Mouse (Mus musculus): Measurements from ENCODE around the gene Odf4. TPM values are rescaled to one million over a fixed set of nuclear protein-coding genes. Genes with fewer than 3 reads are reported as not detected.
A peak's percentile ranks its signal among the peaks of the same experiment; 100 is the strongest.
"Not testable (repeated sequence)": the region's sequence is repeated elsewhere in the genome, so short reads cannot be mapped to it uniquely, and the experiment has no call there.

The Odf4 gene
- polyA plus RNA-seq (2014; fragmentation: Nextera tagmentation; extraction: Ambion mirVana), result not detected in 2 replicates

DNA sequence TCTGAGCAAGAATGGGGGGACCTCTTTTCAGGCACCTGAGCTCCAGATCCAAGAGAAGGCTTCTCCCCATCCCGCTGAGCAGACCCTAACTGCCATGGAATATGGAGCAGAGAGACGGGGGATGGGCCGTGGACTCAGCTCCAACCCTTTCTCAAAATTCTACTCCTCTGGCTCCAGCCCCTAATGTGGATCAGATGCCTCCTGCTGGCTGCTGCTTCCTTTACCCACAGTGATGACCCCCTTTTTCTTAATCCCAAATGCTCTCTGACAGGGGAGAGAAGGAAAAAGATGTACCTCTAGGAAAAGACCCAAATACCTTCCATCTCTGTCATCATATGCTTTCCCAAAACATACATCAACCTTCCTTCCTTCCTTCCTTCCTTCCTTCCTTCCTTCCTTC, at the start of gene Odf4:
Gene Odf4, minus strand, starts transcription at position 101 of the 400 bp plus-strand sequence.
- H3K4me2 ChIP-seq, result no peak within 1 kb of the TSS
- 78% methylated on average over 3 of the region's 3 CpGs for WGBS
- no peak within 1 kb of the TSS for H3K9ac ChIP-seq

DNA sequence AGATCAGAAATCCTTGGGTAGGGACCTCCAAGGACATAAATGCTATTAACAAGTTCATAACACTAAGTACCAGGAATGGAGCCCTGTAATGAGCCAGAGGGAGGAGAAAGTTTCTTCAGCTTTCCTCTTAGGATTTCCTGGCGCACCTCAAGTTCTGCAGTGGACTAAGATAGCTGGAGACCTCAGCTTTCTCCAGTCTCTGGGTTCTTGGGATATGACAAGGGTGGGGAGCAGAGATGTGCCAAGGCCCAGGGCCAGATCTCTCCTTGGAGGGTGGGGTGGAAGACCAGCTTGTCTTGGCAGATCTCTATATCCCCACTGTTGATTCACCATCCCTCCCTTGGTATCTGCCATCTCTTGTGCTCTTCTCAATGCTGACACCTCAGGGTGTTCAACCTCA, 48.7 kb upstream of the Odf4 start:
- H3K27me3 ChIP-seq (ENCODE audit: insufficient read depth, low read length), result no peaks in the 10 kb centered on the region

More for the DNA sequence above, at the start of gene Odf4:
- no peaks in the 10 kb centered on the region for H3K36me3 ChIP-seq (ENCODE audit: insufficient read depth)
- TF ChIP-seq CTCF (IDR thresholded peaks at IDR 0.05; ENCODE audit: low read depth), result no peak
- no peak for DNase-seq
- ATAC-seq (ENCODE audit: insufficient read depth), result no peak
- no peaks in the 10 kb centered on the region for H3K27me3 ChIP-seq (ENCODE audit: insufficient read depth, low read length)
- no peaks in the 10 kb centered on the region for H3K9me3 ChIP-seq (ENCODE audit: low read depth, low read length)
- no peak within 1 kb of the TSS for H3K27ac ChIP-seq (ENCODE audit: low read depth)
- H3K4me1 ChIP-seq (ENCODE audit: insufficient read depth), result no peaks in the 10 kb centered on the region
- no peak within 1 kb of the TSS for H3K4me3 ChIP-seq (ENCODE audit: low read depth, low read length)

DNA sequence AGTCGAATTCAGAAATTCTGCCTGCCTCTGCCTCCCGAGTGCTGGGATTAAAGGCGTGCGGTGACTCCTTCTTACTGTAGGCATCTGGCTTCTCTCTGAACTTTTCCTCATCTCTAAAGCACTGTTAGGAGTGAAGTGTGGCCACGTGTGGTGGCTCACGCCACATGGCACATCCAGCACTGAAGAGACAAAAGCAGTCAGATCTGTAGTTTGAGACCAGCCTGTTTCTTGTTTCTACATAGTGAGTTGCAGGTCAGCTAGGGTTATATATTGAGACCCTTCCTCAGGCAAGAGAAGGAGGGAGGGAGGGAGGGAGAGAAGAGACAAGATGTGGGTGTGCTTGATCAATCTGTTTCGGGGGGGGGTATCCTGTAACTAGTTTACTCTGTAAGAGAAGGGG, 48.2 kb upstream of the Odf4 start, which contains the start of gene Rangrf:
Gene Rangrf, minus strand, starts transcription at position 101 of the 400 bp plus-strand sequence.
- Histone ChIP-seq H3K4me2 (peak within 1 kb of the TSS; percentile 73), H3K27ac (ENCODE audit: low read depth) (no peak within 1 kb of the TSS), H3K4me1 (ENCODE audit: insufficient read depth) (no peaks in the 10 kb centered on the region; the same call in 1 of the 2 replicates), H3K36me3 (ENCODE audit: insufficient read depth) (no peaks in the 10 kb centered on the region), H3K27me3 (ENCODE audit: insufficient read depth, low read length) (no peaks in the 10 kb centered on the region), H3K9me3 (ENCODE audit: low read depth, low read length) (no peaks in the 10 kb centered on the region), H3K9ac (peak within 1 kb of the TSS; percentile 21), H3K4me3 (ENCODE audit: low read depth, low read length) (peak within 1 kb of the TSS; percentile 44)
- WGBS, result 73% methylated on average over 7 of the region's 7 CpGs
- DNase-seq (no peak), ATAC-seq (ENCODE audit: insufficient read depth) (no peak)
- TF ChIP-seq CTCF (IDR thresholded peaks at IDR 0.05; ENCODE audit: low read depth), result no peak

More for the DNA sequence above, 48.7 kb upstream of the Odf4 start:
- ATAC-seq (ENCODE audit: insufficient read depth) (no peak), DNase-seq (no peak)
- Histone ChIP-seq H3K27ac (ENCODE audit: low read depth) (no peak overlapping the region), H3K4me1 (ENCODE audit: insufficient read depth) (no peaks in the 10 kb centered on the region; the same call in 1 of the 2 replicates), H3K9ac (no peak overlapping the region), H3K36me3 (ENCODE audit: insufficient read depth) (no peaks in the 10 kb centered on the region), H3K4me3 (ENCODE audit: low read depth, low read length) (no peak overlapping the region), H3K4me2 (no peak overlapping the region), H3K9me3 (ENCODE audit: low read depth, low read length) (no peaks in the 10 kb centered on the region)
- WGBS, result 93% methylated on average over 1 of the region's 1 CpGs
- no peak for TF ChIP-seq CTCF (IDR thresholded peaks at IDR 0.05; ENCODE audit: low read depth)

DNA sequence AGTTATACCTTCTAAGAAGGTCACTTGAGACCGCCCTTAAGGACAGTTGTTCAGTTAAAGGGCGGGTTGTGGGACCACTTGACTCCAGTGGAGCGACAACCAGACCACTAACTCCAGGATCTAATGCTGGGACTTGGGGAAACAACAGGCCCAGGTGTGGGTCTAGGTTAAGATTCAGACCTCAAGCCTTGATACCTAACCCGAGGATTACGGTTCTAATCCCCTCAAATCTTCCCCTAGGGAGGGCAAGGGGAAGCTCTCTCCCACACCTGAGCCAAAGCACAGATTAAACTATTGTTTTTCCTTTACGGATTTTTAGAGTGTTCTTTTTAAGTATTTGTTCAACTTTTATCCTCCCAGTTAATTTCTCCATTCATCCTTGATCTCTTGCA, 47.2 kb upstream of the Odf4 start:
- H3K27ac ChIP-seq (ENCODE audit: low read depth), result no peak overlapping the region
- TF ChIP-seq CTCF (IDR thresholded peaks at IDR 0.05; ENCODE audit: low read depth), result no peak
- no peak for DNase-seq
- 26% methylated on average over 6 of the region's 6 CpGs for WGBS
- ATAC-seq (ENCODE audit: insufficient read depth), result peak; percentile 18; the same call in 1 of the 2 replicates
- peak overlapping the region; percentile 73 for H3K4me2 ChIP-seq
- H3K27me3 ChIP-seq (ENCODE audit: insufficient read depth, low read length), result no peaks in the 10 kb centered on the region
- H3K4me3 ChIP-seq (ENCODE audit: low read depth, low read length), result peak overlapping the region; percentile 44
- no peaks in the 10 kb centered on the region for H3K9me3 ChIP-seq (ENCODE audit: low read depth, low read length)
- H3K4me1 ChIP-seq (ENCODE audit: insufficient read depth), result no peaks in the 10 kb centered on the region; the same call in 1 of the 2 replicates
- no peaks in the 10 kb centered on the region for H3K36me3 ChIP-seq (ENCODE audit: insufficient read depth)
- peak overlapping the region; percentile 21; the same call in 1 of the 2 replicates for H3K9ac ChIP-seq

DNA sequence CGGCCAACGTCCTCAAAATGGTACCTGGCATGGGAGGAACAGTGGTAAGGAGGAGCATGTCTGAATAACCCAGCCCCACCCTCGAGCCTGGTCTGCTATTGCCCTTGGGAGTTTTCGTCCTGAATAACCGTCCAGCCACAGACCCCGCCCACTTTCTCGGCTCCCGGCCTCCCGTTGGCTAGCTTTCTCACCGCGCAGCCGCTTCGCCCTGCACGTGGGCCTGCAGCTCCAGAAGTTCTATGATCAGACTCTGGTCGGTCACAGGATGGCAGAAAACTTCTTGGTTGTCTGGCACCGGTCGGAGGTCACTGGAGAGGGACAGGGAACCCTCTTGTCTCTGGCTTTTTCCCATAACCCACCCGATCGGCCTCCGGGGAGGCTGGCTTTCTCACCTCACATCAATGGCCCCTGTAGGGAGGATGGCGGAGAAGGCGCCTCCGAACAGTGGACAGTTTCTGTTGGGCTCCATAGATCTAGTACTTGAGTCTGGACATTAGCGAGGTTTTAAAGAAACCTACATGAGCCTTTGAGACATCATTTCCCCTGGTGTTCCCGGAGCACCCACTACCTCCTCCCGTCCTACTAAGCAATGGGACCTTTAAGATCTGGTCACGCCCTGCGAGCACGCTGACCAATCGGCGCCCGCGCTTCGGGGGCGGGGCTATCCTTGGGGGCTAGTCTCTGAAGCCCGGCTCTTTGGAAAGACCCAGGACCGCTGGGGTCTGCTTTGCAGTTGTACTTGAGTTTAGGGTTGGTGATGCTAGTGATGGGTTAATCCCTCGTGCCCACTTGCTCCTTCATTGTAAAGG, 46.6 kb upstream of the Odf4 start:
- H3K27ac ChIP-seq (ENCODE audit: low read depth); H3K36me3 ChIP-seq (ENCODE audit: insufficient read depth); H3K27me3 ChIP-seq (ENCODE audit: insufficient read depth, low read length); H3K4me1 ChIP-seq (ENCODE audit: insufficient read depth); H3K9me3 ChIP-seq (ENCODE audit: low read depth, low read length): not testable (repeated sequence)
- ATAC-seq (ENCODE audit: insufficient read depth), result peak; percentile 93
- Histone ChIP-seq H3K9ac (peak overlapping the region; percentile 26), H3K4me2 (peak overlapping the region; percentile 73), H3K4me3 (ENCODE audit: low read depth, low read length) (peak overlapping the region; percentile 44)
- DNase-seq, result peak; percentile 95
- under 1% methylated on average over 37 of the region's 38 CpGs for WGBS

DNA sequence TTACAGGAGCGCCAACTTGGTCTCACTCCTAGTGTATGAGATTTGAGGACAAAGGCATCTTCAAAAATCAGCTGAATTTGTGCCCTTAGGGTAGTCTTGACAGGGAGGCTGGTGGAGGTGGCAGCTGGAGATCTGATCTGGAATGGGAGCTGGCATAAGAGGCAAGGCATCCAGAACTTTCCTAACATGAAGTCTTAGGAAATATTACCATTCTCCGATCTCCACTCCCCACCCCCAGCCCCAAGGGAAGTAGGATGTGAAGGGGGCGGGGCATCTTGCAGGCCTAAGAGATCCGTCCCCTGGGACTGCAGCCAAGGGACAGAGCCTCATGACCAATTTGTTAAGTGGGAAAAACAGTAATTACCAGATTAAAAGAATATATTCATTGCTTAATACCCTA, 43.4 kb upstream of the Odf4 start:
- DNase-seq (peak; percentile 78), ATAC-seq (ENCODE audit: insufficient read depth) (no peak)
- Histone ChIP-seq H3K27me3 (ENCODE audit: insufficient read depth, low read length) (no peaks in the 10 kb centered on the region), H3K36me3 (ENCODE audit: insufficient read depth) (no peaks in the 10 kb centered on the region), H3K9me3 (ENCODE audit: low read depth, low read length) (no peaks in the 10 kb centered on the region), H3K9ac (no peak overlapping the region), H3K4me2 (no peak overlapping the region), H3K4me3 (ENCODE audit: low read depth, low read length) (no peak overlapping the region), H3K4me1 (ENCODE audit: insufficient read depth) (no peaks in the 10 kb centered on the region; the same call in 1 of the 2 replicates), H3K27ac (ENCODE audit: low read depth) (no peak overlapping the region)
- 57% methylated on average over 4 of the region's 4 CpGs for WGBS
- TF ChIP-seq CTCF (IDR thresholded peaks at IDR 0.05; ENCODE audit: low read depth), result no peak

DNA sequence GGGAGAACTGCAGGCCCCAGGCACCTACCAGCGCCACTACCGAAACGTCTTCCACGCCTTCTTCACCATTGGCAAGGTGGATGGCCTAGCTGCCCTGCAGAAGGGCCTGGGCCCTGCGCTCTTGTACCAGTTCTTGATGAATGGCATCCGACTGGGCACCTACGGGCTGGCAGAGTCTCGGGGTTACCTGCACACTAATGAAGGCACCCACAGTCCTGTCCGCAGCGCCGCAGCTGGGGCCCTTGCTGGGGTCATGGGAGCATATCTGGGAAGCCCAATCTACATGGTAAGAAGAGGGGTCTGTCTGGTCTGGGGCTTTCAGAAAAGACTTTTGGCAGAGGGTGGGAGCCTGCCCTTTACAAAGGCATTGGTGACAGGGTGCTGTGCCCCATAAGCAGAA, 41.9 kb upstream of the Odf4 start:
- H3K27me3 ChIP-seq (ENCODE audit: insufficient read depth, low read length), result no peaks in the 10 kb centered on the region
- H3K4me3 ChIP-seq (ENCODE audit: low read depth, low read length), result no peak overlapping the region
- ATAC-seq (ENCODE audit: insufficient read depth), result no peak
- TF ChIP-seq CTCF (IDR thresholded peaks at IDR 0.05; ENCODE audit: low read depth), result no peak
- no peaks in the 10 kb centered on the region for H3K9me3 ChIP-seq (ENCODE audit: low read depth, low read length)
- no peaks in the 10 kb centered on the region for H3K36me3 ChIP-seq (ENCODE audit: insufficient read depth)
- no peak for DNase-seq
- no peaks in the 10 kb centered on the region; the same call in 1 of the 2 replicates for H3K4me1 ChIP-seq (ENCODE audit: insufficient read depth)
- H3K9ac ChIP-seq, result no peak overlapping the region
- H3K4me2 ChIP-seq, result peak overlapping the region; percentile 83
- no peak overlapping the region for H3K27ac ChIP-seq (ENCODE audit: low read depth)
- WGBS, result 82% methylated on average over 11 of the region's 11 CpGs
